Mouse (Mus musculus) left cerebral cortex, postnatal 10 days (tissue): ENCODE measurements around the gene Isca2. TPM values are rescaled to one million over a fixed set of nuclear protein-coding genes. Genes with fewer than 3 reads are reported as not detected.

Experiments
- DNase-seq, 2 experiments: peaks; one replicate each; pipeline ENCODE4 v3.0.0; 2021 to 2022; ENCODE audit warnings: low spot score in 2 of 2, mixed read lengths in 1 of 2; ENCODE audit errors: extremely low spot score in 1 of 2
- intact Hi-C: fragments of 180-260 bp; cut with DNase I; formaldehyde crosslinking; loops from one replicate; pipeline ENCODE4 v1.15.1; 2025
- total RNA-seq, 2 experiments: library from RNA; stranded (reverse); gene quantifications; 2 replicates each; pipeline ENCODE4 v1.2.3; 2021

Gene Isca2
- total RNA-seq, 2 experiments from 2014 or later, result 47.4 to 51.2 TPM

GRCm38 (mm10) chr12:84766113-84766735, 6.8 kb upstream of the Isca2 start:
- DNase-seq, result no peak
- intact Hi-C loops, result no loop called here

- DNase-seq, result no peak
- intact Hi-C loops, result no loop called here
These were observed 5.5 kb upstream of the Isca2 start for GRCm38 (mm10) chr12:84767510-84767909.

GRCm38 (mm10) chr12:84769624-84770023, 3.4 kb upstream of the Isca2 start:
- intact Hi-C loops, result no loop called here
- DNase-seq, result no peak

GRCm38 (mm10) chr12:84771981-84772520, 1.0 kb upstream of the Isca2 start:
- intact Hi-C loops, result no loop called here
- DNase-seq, result no peak

GRCm38 (mm10) chr12:84773476-84773875, 425 bp downstream of the Isca2 start:
- intact Hi-C loops, result no loop called here
- peak in 1 of 2 experiments; percentile 16 for DNase-seq

GRCm38 (mm10) chr12:84774376-84774775, 1.3 kb downstream of the Isca2 start:
- DNase-seq, result no peak
- intact Hi-C loops, result no loop called here

- DNase-seq, result no peak
- intact Hi-C loops, result no loop called here
These were observed 3.2 kb downstream of the Isca2 start for GRCm38 (mm10) chr12:84776229-84776628.

GRCm38 (mm10) chr12:84784604-84785381, 11.7 kb downstream of the Isca2 start:
- intact Hi-C loops, result loop anchor here (10.0 kb wide), 1 partner anchor 90 kb away; the partner anchor contains the start of gene Ltbp2

GRCm38 (mm10) chr12:84786091-84786490, 13.0 kb downstream of the Isca2 start:
- DNase-seq, result no peak
- intact Hi-C loops, result loop anchor here (10.0 kb wide), 1 partner anchor 89 kb away; the partner anchor contains the start of gene Ltbp2

More at GRCm38 (mm10) chr12:84784604-84785381, 11.7 kb downstream of the Isca2 start:
- peak; percentile 80 to 91 for DNase-seq

GRCm38 (mm10) chr12:84790853-84791252, 17.8 kb downstream of the Isca2 start:
- no peak for DNase-seq
- intact Hi-C loops, result no loop called here

- DNase-seq, result no peak
- intact Hi-C loops, result no loop called here
These were observed 19.6 kb downstream of the Isca2 start for GRCm38 (mm10) chr12:84792629-84793028.

- intact Hi-C loops, result no loop called here
These were observed 21.6 kb downstream of the Isca2 start for GRCm38 (mm10) chr12:84794647-84795046.

GRCm38 (mm10) chr12:84799086-84799485, 26.0 kb downstream of the Isca2 start:
- intact Hi-C loops, result no loop called here

More at GRCm38 (mm10) chr12:84794647-84795046, 21.6 kb downstream of the Isca2 start:
- no peak for DNase-seq

GRCm38 (mm10) chr12:84800419-84800818, 27.4 kb downstream of the Isca2 start:
- no peak for DNase-seq
- intact Hi-C loops, result no loop called here

More at GRCm38 (mm10) chr12:84799086-84799485, 26.0 kb downstream of the Isca2 start:
- DNase-seq, result no peak

GRCm38 (mm10) chr12:84801532-84802110, 28.6 kb downstream of the Isca2 start:
- intact Hi-C loops, result no loop called here
- DNase-seq, result no peak

- no peak for DNase-seq
- intact Hi-C loops, result no loop called here
These were observed 29.6 kb downstream of the Isca2 start for GRCm38 (mm10) chr12:84802625-84803024.

- no peak for DNase-seq
- intact Hi-C loops, result no loop called here
These were observed 32.3 kb downstream of the Isca2 start for GRCm38 (mm10) chr12:84805228-84805842.

GRCm38 (mm10) chr12:84806010-84806409, 33.0 kb downstream of the Isca2 start:
- DNase-seq, result no peak
- intact Hi-C loops, result no loop called here

- no peak for DNase-seq
- intact Hi-C loops, result no loop called here
These were observed 33.7 kb downstream of the Isca2 start for GRCm38 (mm10) chr12:84806726-84807125.
